8 mouse cellular contexts compared by ENCODE assay signal in the genomic region with DNA sequence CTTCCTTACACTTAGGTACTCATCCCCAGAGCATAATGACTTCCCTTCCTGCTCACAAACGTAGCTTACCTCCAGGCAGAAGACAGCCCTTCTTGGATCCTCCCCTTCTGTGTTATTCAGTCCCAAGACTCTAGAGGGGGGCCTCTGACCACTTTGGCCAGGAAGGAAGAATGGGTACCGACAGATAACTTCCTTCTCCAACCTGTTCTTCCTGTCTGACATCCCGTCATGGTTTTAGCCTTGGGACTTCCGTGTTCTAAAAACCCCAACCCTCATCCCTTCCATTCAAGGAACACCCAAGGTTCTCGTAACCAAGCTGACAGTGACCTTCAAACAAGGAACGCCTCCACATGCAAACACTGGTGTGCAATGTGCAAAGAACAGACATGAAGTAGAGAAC. TPM values are rescaled to one million over a fixed set of nuclear protein-coding genes. Genes with fewer than 3 reads are reported as not detected.
A peak's percentile ranks its signal among the peaks of the same experiment; 100 is the strongest.
DNase-seq lines count a peak whose midpoint lies in the region; ATAC-seq lines count a peak whose summit lies in the region.

TSS of gene Nlrx1 (minus strand) at position 168 of the 400 bp plus-strand sequence.

- 63% methylated on average over 6 of the region's 6 CpGs for WGBS in embryonic facial prominence, embryonic 14.5 days
- 71% methylated on average over 6 of the region's 6 CpGs for WGBS in heart, embryonic 12.5 days
- 83% methylated on average over 6 of the region's 6 CpGs for WGBS in limb, embryonic 11.5 days
- WGBS in midbrain, embryonic 15.5 days, result 90% methylated on average over 6 of the region's 6 CpGs

- H3K27ac ChIP-seq in embryonic facial prominence, embryonic 14.5 days (replicated peaks; ENCODE audit: low read depth, low read length), result peak within 1 kb of the TSS; percentile 84
- H3K27ac ChIP-seq in heart, embryonic 12.5 days (ENCODE audit: poor library complexity, severe bottlenecking), result peak within 1 kb of the TSS; percentile 89
- H3K27ac ChIP-seq in limb, embryonic 11.5 days (replicated peaks; ENCODE audit: low read depth, low read length), result no peak within 1 kb of the TSS
- H3K27ac ChIP-seq in midbrain, embryonic 15.5 days, result peak within 1 kb of the TSS; percentile 71

- no peaks in the 10 kb centered on the region for H3K27me3 ChIP-seq in embryonic facial prominence, embryonic 14.5 days (replicated peaks; ENCODE audit: control insufficient read depth, insufficient read depth, low read length)
- H3K27me3 ChIP-seq in heart, embryonic 12.5 days (replicated peaks), result peaks cover 10% of the 10 kb centered on the region
- H3K27me3 ChIP-seq in limb, embryonic 11.5 days (ENCODE audit: control insufficient read depth, insufficient read depth, low read length), result no peaks in the 10 kb centered on the region; the same call in 1 of the 2 replicates
- H3K27me3 ChIP-seq in midbrain, embryonic 15.5 days (replicated peaks), result no peaks in the 10 kb centered on the region

- DNase-seq in spleen, postnatal 36 days (ENCODE audit: low spot score in 2 of 2), result peak; percentile 23 to 34
- no peak for DNase-seq in spleen, adult 12 weeks (ENCODE audit: low spot score)
- peak; percentile 44 for DNase-seq in embryonic facial prominence, embryonic 14.5 days (ENCODE audit: low spot score)
- no peak for DNase-seq in limb, embryonic 11.5 days (ENCODE audit: low spot score)
- DNase-seq in urinary bladder, postnatal 10 days (ENCODE audit: low spot score), result no peak
- DNase-seq in MN1 (ENCODE audit: low spot score), result no peak

- peaks cover 8% of the 10 kb centered on the region for H3K4me1 ChIP-seq in embryonic facial prominence, embryonic 14.5 days (ENCODE audit: control insufficient read depth, insufficient read depth, low read length)
- H3K4me1 ChIP-seq in heart, embryonic 12.5 days (replicated peaks), result peaks cover 16% of the 10 kb centered on the region
- H3K4me1 ChIP-seq in limb, embryonic 11.5 days (ENCODE audit: control insufficient read depth, insufficient read depth, low read length), result no peaks in the 10 kb centered on the region
- H3K4me1 ChIP-seq in midbrain, embryonic 15.5 days, result peaks cover 38% of the 10 kb centered on the region

- H3K36me3 ChIP-seq in embryonic facial prominence, embryonic 14.5 days (ENCODE audit: control insufficient read depth, insufficient read depth, low read length), result peaks cover 2% of the 10 kb centered on the region; the same call in 1 of the 2 replicates
- peaks cover 5% of the 10 kb centered on the region; the same call in 1 of the 2 replicates for H3K36me3 ChIP-seq in heart, embryonic 12.5 days
- no peaks in the 10 kb centered on the region for H3K36me3 ChIP-seq in limb, embryonic 11.5 days (ENCODE audit: control insufficient read depth, insufficient read depth, low read length)
- H3K36me3 ChIP-seq in midbrain, embryonic 15.5 days (replicated peaks), result peaks cover 2% of the 10 kb centered on the region; the same call in 1 of the 2 replicates

- H3K4me3 ChIP-seq in embryonic facial prominence, embryonic 14.5 days (ENCODE audit: low read depth, low read length), result peak within 1 kb of the TSS; percentile 48
- peak within 1 kb of the TSS; percentile 58 for H3K4me3 ChIP-seq in heart, embryonic 12.5 days
- peak within 1 kb of the TSS; percentile 41 for H3K4me3 ChIP-seq in limb, embryonic 11.5 days (ENCODE audit: low read depth, low read length)
- H3K4me3 ChIP-seq in midbrain, embryonic 15.5 days, result peak within 1 kb of the TSS; percentile 36

- peak within 1 kb of the TSS; percentile 84 for H3K9ac ChIP-seq in embryonic facial prominence, embryonic 14.5 days (ENCODE audit: low read depth, low read length)
- peak within 1 kb of the TSS; percentile 91 for H3K9ac ChIP-seq in heart, embryonic 12.5 days
- H3K9ac ChIP-seq in limb, embryonic 11.5 days (ENCODE audit: low read length), result peak within 1 kb of the TSS; percentile 85
- H3K9ac ChIP-seq in midbrain, embryonic 15.5 days, result peak within 1 kb of the TSS; percentile 39

- H3K9me3 ChIP-seq in embryonic facial prominence, embryonic 14.5 days (ENCODE audit: control insufficient read depth, low read length), result peaks cover 6% of the 10 kb centered on the region; the same call in 1 of the 2 replicates
- 0 out of 2 replicates have a peak, but pooled peaks cover 6% of the 10 kb centered on the region for H3K9me3 ChIP-seq in heart, embryonic 12.5 days (replicated peaks)
- no peaks in the 10 kb centered on the region for H3K9me3 ChIP-seq in limb, embryonic 11.5 days (ENCODE audit: control insufficient read depth, low read length)
- H3K9me3 ChIP-seq in midbrain, embryonic 15.5 days, result no peaks in the 10 kb centered on the region

- 0 out of 2 replicates have a peak, but pooled peaks have one; percentile 13 for ATAC-seq in embryonic facial prominence, embryonic 14.5 days (ENCODE audit: low read depth)
- 0 out of 2 replicates have a peak, but pooled peaks have one; percentile 39 for ATAC-seq in heart, embryonic 12.5 days (ENCODE audit: insufficient number of reproducible peaks, low FRiP score)
- ATAC-seq in limb, embryonic 11.5 days (ENCODE audit: insufficient number of reproducible peaks, low FRiP score, low TSS enrichment, low read depth), result no peak
- no peak for ATAC-seq in midbrain, embryonic 15.5 days (replicated peaks)

- peak within 1 kb of the TSS; percentile 78 for H3K4me2 ChIP-seq in embryonic facial prominence, embryonic 14.5 days (ENCODE audit: low read depth, low read length)
- peak within 1 kb of the TSS; percentile 88 for H3K4me2 ChIP-seq in heart, embryonic 12.5 days
- H3K4me2 ChIP-seq in limb, embryonic 11.5 days (ENCODE audit: low read depth, severe bottlenecking), result peak within 1 kb of the TSS; percentile 71
- peak within 1 kb of the TSS; percentile 57 for H3K4me2 ChIP-seq in midbrain, embryonic 15.5 days

RNA-seq across cellular contexts. Expression of gene Nlrx1, which starts in this region (rescaled TPM):
- polyA plus RNA-seq in embryonic facial prominence, embryonic 14.5 days (2014; fragmentation: Nextera tagmentation; extraction: Ambion mirVana), result 9.7 and 13.2 TPM in 2 replicates
- 6.9 and 7.7 TPM in 2 replicates for polyA plus RNA-seq in heart, embryonic 12.5 days (2016; fragmentation: Nextera tagmentation; extraction: Ambion mirVana)
- 2.7 and 3.0 TPM in 2 replicates for polyA plus RNA-seq in limb, embryonic 11.5 days (2014; fragmentation: Nextera tagmentation; extraction: Ambion mirVana)
- 4.8 and 5.1 TPM in 2 replicates for polyA plus RNA-seq in midbrain, embryonic 15.5 days (2015; fragmentation: Nextera tagmentation; extraction: Ambion mirVana)

Comparison
In these comparisons a context has a peak if more than half of its experiments do, and no peak if none do; other contexts are left out.
1. DNase-seq: peak in spleen, postnatal 36 days (2 of 2) and embryonic facial prominence, embryonic 14.5 days (single experiment); none in spleen, adult 12 weeks (single experiment), limb, embryonic 11.5 days (single experiment), urinary bladder, postnatal 10 days (single experiment) and MN1 (single experiment).
2. ATAC-seq: peak in embryonic facial prominence, embryonic 14.5 days (single experiment) and heart, embryonic 12.5 days (single experiment); none in limb, embryonic 11.5 days (single experiment) and midbrain, embryonic 15.5 days (single experiment).
3. H3K9ac ChIP-seq: peak in every context shown above with its lines; median percentile 91 in heart, embryonic 12.5 days; 85 in limb, embryonic 11.5 days; 84 in embryonic facial prominence, embryonic 14.5 days; 39 in midbrain, embryonic 15.5 days.
4. Peak in every context shown above with its lines, with median percentiles within 50 percentile points of each other: H3K4me2 ChIP-seq and H3K4me3 ChIP-seq.